Mouse (Mus musculus) lung, adult 2 months (tissue): ENCODE results near the gene Smpdl3b.

Experiments used
- CTCF ChIP-seq: fragments of 200-500 bp; IDR thresholded peaks from 2 replicates; pipeline ENCODE4 v1.5.1; 2011; ENCODE audit warnings: mild to moderate bottlenecking, low read length, control low read depth; ENCODE audit not compliant: insufficient read depth
- POLR2A ChIP-seq: fragments of 200-500 bp; IDR thresholded peaks from 2 replicates; pipeline ENCODE4 v1.6.1; 2011; ENCODE audit warnings: low read depth, mild to moderate bottlenecking, control low read depth, low read length, borderline replicate concordance; ENCODE audit errors: extremely low read depth

DNA sequence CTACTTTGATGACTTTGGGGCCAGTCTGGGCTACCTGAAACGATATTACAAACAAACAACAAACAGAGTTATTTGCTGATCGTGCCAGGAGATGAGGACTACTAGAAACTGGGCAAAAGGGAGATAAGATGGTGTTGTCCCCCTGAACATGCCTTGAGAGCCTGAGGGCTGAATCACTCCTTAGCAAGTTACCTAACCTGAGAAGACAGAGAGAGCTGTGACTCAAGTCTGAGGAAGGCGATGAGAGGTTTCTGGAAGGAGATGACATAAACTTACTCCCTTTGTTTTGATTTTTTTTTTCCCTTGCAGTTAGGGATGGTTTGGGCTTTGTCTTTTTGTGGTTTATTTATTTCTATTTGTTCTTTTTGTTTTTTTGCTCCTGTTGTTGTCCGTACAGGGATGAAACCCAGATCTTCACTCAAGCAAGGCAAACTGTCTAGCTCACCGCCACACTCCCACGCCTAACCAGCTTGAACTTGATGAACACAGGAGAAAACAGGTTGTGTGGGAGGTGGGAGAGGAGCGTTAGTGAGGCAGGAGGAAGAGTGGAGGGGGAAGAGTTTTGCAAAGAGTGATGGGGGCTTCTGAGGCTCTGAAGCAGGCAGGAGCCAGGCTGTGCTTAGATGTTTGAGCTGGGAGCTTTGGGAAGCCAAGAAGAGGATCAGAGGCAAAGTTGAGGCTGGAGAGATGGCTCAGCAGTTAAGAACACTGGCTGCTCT lies 740 bp upstream of the Smpdl3b start:
- TF ChIP-seq POLR2A: no peak
- TF ChIP-seq CTCF: no peak
